Mouse (Mus musculus) embryonic fibroblast, embryonic 13.5 days (primary cell): ENCODE results near the gene Map3k7cl.

Experiments used
- CTCF ChIP-seq: IDR thresholded peaks from 2 replicates; pipeline ENCODE4 v1.5.1; 2011; ENCODE audit warnings: mild to moderate bottlenecking, control low read depth, low read length, moderate library complexity, borderline replicate concordance; ENCODE audit not compliant: insufficient read depth
- POLR2A ChIP-seq: IDR thresholded peaks from 2 replicates; pipeline ENCODE4 v1.6.1; 2011; ENCODE audit warnings: low read depth, mild to moderate bottlenecking, control low read depth, low read length, moderate library complexity

- no peak for TF ChIP-seq CTCF
- no peak for TF ChIP-seq POLR2A
Measured at GRCm38 (mm10) chr16:87617377-87617776, 64.2 kb downstream of the Map3k7cl start.
